Mouse (Mus musculus): ENCODE measurements at regions not wholly inside any gene's neighbourhood (a gene's known extent, or its start where the extent isn't known, plus 50 kb on each side); places are given as distances from the start of the nearest gene placed in this dataset.
A peak's percentile ranks its signal among the peaks of the same experiment; 100 is the strongest.

DNA sequence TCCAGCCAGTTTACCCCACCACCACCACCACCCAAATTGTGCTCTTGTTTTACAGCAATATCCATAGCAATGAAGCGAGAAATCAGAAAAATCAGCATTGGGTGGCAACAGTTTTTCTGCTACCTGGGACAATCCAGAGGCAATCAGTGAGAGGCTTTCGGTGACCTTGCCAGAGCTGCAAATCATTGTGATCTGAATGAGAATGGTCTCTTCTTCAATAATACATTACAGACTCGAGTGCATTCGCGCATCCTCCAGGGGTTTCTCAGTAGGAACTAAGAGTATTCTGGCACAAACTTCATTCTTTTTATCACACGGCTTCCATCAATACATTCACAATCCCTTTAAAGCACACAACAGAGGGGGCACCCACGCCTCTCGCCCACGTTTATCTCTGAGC lies 91.2 kb downstream of the Srek1 start:
- Histone ChIP-seq H3K9ac (ENCODE audit: low read depth, low read length) (no peak overlapping the region), H3K27me3 (replicated peaks; ENCODE audit: control insufficient read depth, insufficient read depth, low read length) (no peaks in the 10 kb centered on the region), H3K36me3 (ENCODE audit: control insufficient read depth, insufficient read depth, low read length) (no peaks in the 10 kb centered on the region), H3K27ac (ENCODE audit: low read depth, low read length) (no peak overlapping the region), H3K4me1 (replicated peaks; ENCODE audit: control insufficient read depth, insufficient read depth, low read length) (no peaks in the 10 kb centered on the region), H3K4me2 (no peak overlapping the region), H3K4me3 (ENCODE audit: low read depth, low read length) (no peak overlapping the region), H3K9me3 (ENCODE audit: control insufficient read depth, low read length) (no peaks in the 10 kb centered on the region)
- DNase-seq (ENCODE audit: low spot score) = no peak
- ATAC-seq (replicated peaks; ENCODE audit: low FRiP score) = no peak
- WGBS = 82% methylated on average over 9 of the region's 9 CpGs

DNA sequence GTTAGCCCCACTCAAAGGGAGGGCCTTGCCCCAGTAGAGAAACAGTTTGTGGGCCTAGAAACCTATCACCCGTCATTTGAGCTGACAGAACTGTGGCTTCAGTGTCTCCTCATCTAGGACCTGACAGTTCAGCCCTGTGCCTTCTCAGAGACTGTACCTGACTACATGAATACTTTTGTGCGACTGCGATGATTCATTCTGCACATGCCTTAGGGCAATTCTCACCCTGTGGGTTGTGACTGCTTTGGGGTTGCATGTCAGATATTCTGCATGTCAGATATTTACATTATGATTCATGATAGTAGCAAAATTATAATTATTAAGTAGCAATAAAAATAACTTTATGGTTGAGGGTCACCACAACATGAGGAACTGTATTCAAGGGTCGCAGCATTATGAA lies 93.7 kb downstream of the Srek1 start:
- no peak for ATAC-seq (replicated peaks; ENCODE audit: low FRiP score)
- Histone ChIP-seq H3K27ac (ENCODE audit: low read depth, low read length) (no peak overlapping the region), H3K4me3 (ENCODE audit: low read depth, low read length) (no peak overlapping the region), H3K4me2 (no peak overlapping the region), H3K9ac (ENCODE audit: low read depth, low read length) (no peak overlapping the region), H3K4me1 (replicated peaks; ENCODE audit: control insufficient read depth, insufficient read depth, low read length) (no peaks in the 10 kb centered on the region), H3K9me3 (ENCODE audit: control insufficient read depth, low read length) (no peaks in the 10 kb centered on the region), H3K36me3 (ENCODE audit: control insufficient read depth, insufficient read depth, low read length) (no peaks in the 10 kb centered on the region), H3K27me3 (replicated peaks; ENCODE audit: control insufficient read depth, insufficient read depth, low read length) (no peaks in the 10 kb centered on the region)
- no peak for DNase-seq (ENCODE audit: low spot score)
- WGBS = 80% methylated on average over 4 of the region's 4 CpGs

DNA sequence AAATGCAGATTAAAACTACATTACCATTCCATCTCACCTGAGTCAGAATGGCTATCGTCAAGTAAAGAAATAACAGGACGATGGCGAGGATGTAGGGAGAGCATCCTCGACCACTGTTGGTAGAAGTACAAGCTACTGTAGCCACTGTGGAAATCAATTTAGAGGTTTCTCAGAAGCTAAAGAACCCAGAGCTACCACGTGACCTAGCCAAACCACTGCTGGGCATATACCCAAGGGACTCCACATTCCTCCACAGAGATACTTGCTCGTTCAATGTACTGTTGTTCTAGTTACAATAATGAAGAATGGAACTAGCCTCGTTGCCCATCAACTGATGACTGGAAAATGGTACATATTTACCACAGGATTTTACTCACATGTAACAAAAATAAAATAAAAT lies 94.4 kb downstream of the Srek1 start:
- Histone ChIP-seq H3K27ac (ENCODE audit: low read depth, low read length) (no peak overlapping the region), H3K4me3 (ENCODE audit: low read depth, low read length) (no peak overlapping the region), H3K9ac (ENCODE audit: low read depth, low read length) (no peak overlapping the region), H3K27me3 (replicated peaks; ENCODE audit: control insufficient read depth, insufficient read depth, low read length) (no peaks in the 10 kb centered on the region), H3K4me1 (replicated peaks; ENCODE audit: control insufficient read depth, insufficient read depth, low read length) (no peaks in the 10 kb centered on the region), H3K4me2 (no peak overlapping the region), H3K9me3 (ENCODE audit: control insufficient read depth, low read length) (no peaks in the 10 kb centered on the region), H3K36me3 (ENCODE audit: control insufficient read depth, insufficient read depth, low read length) (no peaks in the 10 kb centered on the region)
- WGBS = 83% methylated on average over 7 of the region's 7 CpGs
- DNase-seq (ENCODE audit: low spot score) = no peak
- ATAC-seq (replicated peaks; ENCODE audit: low FRiP score) = no peak

DNA sequence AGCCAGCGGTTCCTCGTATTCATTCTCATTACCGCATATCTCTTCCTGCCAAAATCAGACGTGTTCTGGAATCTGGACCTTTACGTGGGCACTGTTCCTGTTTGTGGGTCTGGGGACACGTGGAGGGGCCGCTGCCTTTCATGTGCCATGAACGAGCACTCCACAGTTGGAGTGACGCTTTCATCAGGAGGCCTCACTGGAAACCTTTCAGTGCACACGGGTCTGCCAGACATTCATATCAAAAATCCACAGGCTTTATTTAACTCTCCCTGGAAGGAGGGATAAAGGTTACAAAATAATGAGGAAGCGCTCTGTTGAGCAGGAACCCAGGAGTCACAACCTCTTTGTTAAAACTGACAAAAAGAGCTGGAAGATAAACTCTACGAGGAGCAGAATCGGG lies 97.6 kb downstream of the Srek1 start:
- no peak overlapping the region for H3K4me3 ChIP-seq (ENCODE audit: low read depth, low read length)

DNA sequence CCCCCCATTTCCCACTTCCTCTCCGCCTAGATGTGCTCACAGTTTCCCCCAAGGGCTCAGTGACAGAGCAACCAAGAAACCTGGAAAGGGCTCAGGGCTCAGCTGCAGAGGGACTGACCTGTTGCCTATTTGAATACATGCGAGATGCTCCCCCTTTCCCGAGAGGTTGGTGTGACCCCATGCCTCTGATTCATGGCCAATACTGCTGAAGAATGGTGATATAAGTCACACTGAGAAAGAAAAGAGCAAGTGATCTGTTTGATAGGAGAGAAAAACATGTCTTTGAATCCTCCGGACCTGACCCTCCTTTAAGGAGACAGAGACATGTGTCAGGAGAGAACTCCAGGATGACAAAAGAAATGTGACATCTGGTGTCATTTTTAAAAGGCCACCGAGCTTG lies 98.2 kb downstream of the Srek1 start:
- Histone ChIP-seq H3K4me3 (ENCODE audit: low read depth, low read length) (no peak overlapping the region), H3K4me1 (replicated peaks; ENCODE audit: control insufficient read depth, insufficient read depth, low read length) (no peaks in the 10 kb centered on the region), H3K36me3 (ENCODE audit: control insufficient read depth, insufficient read depth, low read length) (no peaks in the 10 kb centered on the region), H3K27ac (ENCODE audit: low read depth, low read length) (no peak overlapping the region), H3K27me3 (replicated peaks; ENCODE audit: control insufficient read depth, insufficient read depth, low read length) (no peaks in the 10 kb centered on the region), H3K4me2 (no peak overlapping the region), H3K9ac (ENCODE audit: low read depth, low read length) (no peak overlapping the region), H3K9me3 (ENCODE audit: control insufficient read depth, low read length) (no peaks in the 10 kb centered on the region)
- ATAC-seq (replicated peaks; ENCODE audit: low FRiP score) (no peak), DNase-seq (ENCODE audit: low spot score) (no peak)
- WGBS = 74% methylated on average over 5 of the region's 5 CpGs

More for the DNA sequence above, 97.6 kb downstream of the Srek1 start:
- ATAC-seq (replicated peaks; ENCODE audit: low FRiP score) (no peak), DNase-seq (ENCODE audit: low spot score) (peak; percentile 22)
- Histone ChIP-seq H3K36me3 (ENCODE audit: control insufficient read depth, insufficient read depth, low read length) (no peaks in the 10 kb centered on the region), H3K4me2 (no peak overlapping the region), H3K27ac (ENCODE audit: low read depth, low read length) (no peak overlapping the region), H3K9me3 (ENCODE audit: control insufficient read depth, low read length) (no peaks in the 10 kb centered on the region), H3K27me3 (replicated peaks; ENCODE audit: control insufficient read depth, insufficient read depth, low read length) (no peaks in the 10 kb centered on the region), H3K4me1 (replicated peaks; ENCODE audit: control insufficient read depth, insufficient read depth, low read length) (no peaks in the 10 kb centered on the region), H3K9ac (ENCODE audit: low read depth, low read length) (no peak overlapping the region)
- WGBS = 77% methylated on average over 13 of the region's 13 CpGs

DNA sequence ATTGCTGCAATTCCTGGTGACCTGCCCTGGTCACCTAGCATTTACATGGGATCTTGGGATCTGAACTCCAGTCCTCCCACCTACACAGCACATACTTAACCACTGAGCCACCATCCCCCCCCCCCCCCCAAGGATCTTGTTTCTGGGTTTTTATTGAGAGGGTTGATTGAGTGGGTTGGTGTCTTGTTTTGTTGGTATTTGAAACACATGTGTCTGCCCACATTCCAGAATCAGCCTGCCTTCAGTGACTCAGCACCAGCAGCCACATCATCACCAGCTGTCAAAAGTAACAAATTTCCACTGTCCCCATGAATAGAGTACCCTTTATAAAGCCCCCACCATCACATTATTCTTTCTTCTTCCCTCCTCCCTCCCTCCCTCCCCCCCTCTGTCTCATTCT lies 103.8 kb downstream of the Srek1 start:
- Histone ChIP-seq H3K36me3 (ENCODE audit: control insufficient read depth, insufficient read depth, low read length) (no peaks in the 10 kb centered on the region), H3K27ac (ENCODE audit: low read depth, low read length) (no peak overlapping the region), H3K4me2 (no peak overlapping the region), H3K27me3 (replicated peaks; ENCODE audit: control insufficient read depth, insufficient read depth, low read length) (no peaks in the 10 kb centered on the region), H3K4me3 (ENCODE audit: low read depth, low read length) (no peak overlapping the region), H3K4me1 (replicated peaks; ENCODE audit: control insufficient read depth, insufficient read depth, low read length) (no peaks in the 10 kb centered on the region), H3K9ac (ENCODE audit: low read depth, low read length) (no peak overlapping the region), H3K9me3 (ENCODE audit: control insufficient read depth, low read length) (no peaks in the 10 kb centered on the region)
- DNase-seq (ENCODE audit: low spot score) = no peak
- no peak for ATAC-seq (replicated peaks; ENCODE audit: low FRiP score)

DNA sequence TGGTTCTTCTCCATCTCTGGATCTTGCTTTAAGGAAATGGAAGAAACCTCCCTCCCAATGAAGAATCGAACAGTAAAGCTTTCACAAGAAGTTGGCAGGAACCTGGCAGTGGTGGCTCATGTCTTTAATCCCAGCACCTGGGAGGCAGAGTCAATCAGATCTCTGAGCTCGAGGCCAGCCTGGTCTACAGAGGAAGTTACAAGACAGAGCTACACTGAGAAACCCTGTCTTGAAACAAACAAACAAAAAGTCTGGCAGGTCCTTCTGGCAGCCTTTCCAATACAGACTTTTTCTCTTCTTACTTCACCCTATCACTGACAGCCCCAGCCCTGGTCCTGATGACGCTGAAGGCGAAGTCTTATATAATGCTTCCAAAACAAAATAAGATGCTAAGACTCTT lies 104.6 kb downstream of the Srek1 start:
- Histone ChIP-seq H3K4me3 (ENCODE audit: low read depth, low read length) (no peak overlapping the region), H3K27me3 (replicated peaks; ENCODE audit: control insufficient read depth, insufficient read depth, low read length) (no peaks in the 10 kb centered on the region), H3K9me3 (ENCODE audit: control insufficient read depth, low read length) (no peaks in the 10 kb centered on the region), H3K27ac (ENCODE audit: low read depth, low read length) (no peak overlapping the region), H3K4me2 (no peak overlapping the region), H3K4me1 (replicated peaks; ENCODE audit: control insufficient read depth, insufficient read depth, low read length) (no peaks in the 10 kb centered on the region), H3K9ac (ENCODE audit: low read depth, low read length) (no peak overlapping the region), H3K36me3 (ENCODE audit: control insufficient read depth, insufficient read depth, low read length) (no peaks in the 10 kb centered on the region)
- WGBS = 81% methylated on average over 4 of the region's 4 CpGs
- no peak for DNase-seq (ENCODE audit: low spot score)
- no peak for ATAC-seq (replicated peaks; ENCODE audit: low FRiP score)

DNA sequence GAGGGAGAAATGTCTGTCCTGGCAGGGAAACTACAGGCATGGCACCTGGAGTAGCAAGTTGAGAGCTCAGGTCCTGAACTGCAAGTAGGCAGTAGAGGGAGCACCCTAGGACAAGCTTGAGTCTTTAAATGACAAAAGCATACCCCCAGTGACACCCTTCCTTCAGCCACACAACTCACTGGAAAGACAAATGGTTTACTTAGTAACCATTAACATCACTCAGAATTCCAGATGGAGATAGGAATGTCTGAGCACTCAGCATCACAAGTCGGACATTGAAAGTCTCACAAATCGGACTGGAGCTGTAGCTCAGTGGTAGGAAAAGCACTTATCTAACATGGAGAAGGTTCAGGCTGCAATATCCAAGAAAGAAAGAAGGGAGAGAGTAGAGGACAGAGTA lies 106.7 kb downstream of the Srek1 start:
- Histone ChIP-seq H3K9ac (ENCODE audit: low read depth, low read length) (no peak overlapping the region), H3K4me2 (no peak overlapping the region), H3K4me3 (ENCODE audit: low read depth, low read length) (no peak overlapping the region), H3K27me3 (replicated peaks; ENCODE audit: control insufficient read depth, insufficient read depth, low read length) (no peaks in the 10 kb centered on the region), H3K4me1 (replicated peaks; ENCODE audit: control insufficient read depth, insufficient read depth, low read length) (no peaks in the 10 kb centered on the region), H3K27ac (ENCODE audit: low read depth, low read length) (no peak overlapping the region), H3K9me3 (ENCODE audit: control insufficient read depth, low read length) (no peaks in the 10 kb centered on the region), H3K36me3 (ENCODE audit: control insufficient read depth, insufficient read depth, low read length) (no peaks in the 10 kb centered on the region)
- ATAC-seq (replicated peaks; ENCODE audit: low FRiP score) = no peak
- DNase-seq (ENCODE audit: low spot score) = no peak
- WGBS = 76% methylated on average over 2 of the region's 2 CpGs

DNA sequence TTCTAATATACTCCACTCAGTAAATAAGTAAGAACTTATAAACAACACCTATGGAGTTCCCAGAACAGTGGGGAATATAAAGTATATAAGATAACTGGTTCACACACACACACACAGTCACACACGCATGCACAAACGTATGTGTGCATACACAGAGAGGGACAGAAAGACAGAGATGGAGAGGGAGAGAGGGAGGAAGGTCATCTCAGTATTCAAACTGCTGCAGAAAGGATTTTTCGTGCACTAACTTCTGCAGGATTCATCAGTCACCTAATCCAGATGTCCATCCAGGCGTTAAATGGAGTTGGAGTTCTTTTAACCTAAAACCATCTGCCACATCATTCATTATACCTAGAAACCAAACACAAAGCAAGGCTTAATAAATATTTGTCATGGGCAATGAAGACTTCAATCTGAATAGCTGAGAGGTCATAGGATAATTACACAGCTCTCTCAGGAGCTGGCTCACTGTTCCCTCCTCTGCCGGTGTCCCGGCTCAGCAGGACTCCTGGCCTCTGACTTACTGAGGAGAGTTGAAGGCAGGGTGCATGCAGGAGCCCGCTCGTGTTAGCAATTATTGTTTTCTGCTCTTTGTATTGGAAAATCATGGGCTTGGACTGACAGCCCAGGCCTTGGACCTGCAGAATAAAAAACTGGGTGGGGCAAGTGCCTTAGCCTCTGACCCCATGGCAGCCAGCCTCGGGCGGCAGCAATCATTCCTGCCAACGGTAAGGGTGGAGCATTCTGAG lies 114.0 kb downstream of the Srek1 start:
- no peaks in the 10 kb centered on the region for H3K27me3 ChIP-seq (replicated peaks; ENCODE audit: control insufficient read depth, insufficient read depth, low read length)
- 55% methylated on average over 11 of the region's 11 CpGs for WGBS
- DNase-seq (ENCODE audit: low spot score) (no peak), ATAC-seq (replicated peaks; ENCODE audit: low FRiP score) (no peak)
- H3K27ac ChIP-seq (ENCODE audit: low read depth, low read length) = no peak overlapping the region
- no peaks in the 10 kb centered on the region for H3K36me3 ChIP-seq (ENCODE audit: control insufficient read depth, insufficient read depth, low read length)
- H3K4me1 ChIP-seq (replicated peaks; ENCODE audit: control insufficient read depth, insufficient read depth, low read length) = no peaks in the 10 kb centered on the region
- no peak overlapping the region for H3K4me2 ChIP-seq
- no peak overlapping the region for H3K4me3 ChIP-seq (ENCODE audit: low read depth, low read length)
- no peaks in the 10 kb centered on the region for H3K9me3 ChIP-seq (ENCODE audit: control insufficient read depth, low read length)
- H3K9ac ChIP-seq (ENCODE audit: low read depth, low read length) = no peak overlapping the region

Data from liver, embryonic 11.5 days (tissue).